Mouse (Mus musculus): ENCODE measurements around the gene Phldb3.

- no peak for TF ChIP-seq CTCF (conservative IDR thresholded peaks at IDR 0.05; ENCODE audit: low read length)
- TF ChIP-seq POU5F1 (IDR thresholded peaks at IDR 0.05; ENCODE audit: borderline replicate concordance, low read length): no peak
These were observed 33.9 kb downstream of the Phldb3 start for GRCm38 (mm10) chr7:24644492-24644891.
